Mouse (Mus musculus) embryo, embryonic 9.5 days (tissue): ENCODE data around the gene Olfr1023.

Experiments
- DNase-seq: peaks from one replicate; pipeline ENCODE4 v3.0.0-alpha.2; 2017; ENCODE audit errors: extremely low spot score

The Olfr1023 gene

DNA sequence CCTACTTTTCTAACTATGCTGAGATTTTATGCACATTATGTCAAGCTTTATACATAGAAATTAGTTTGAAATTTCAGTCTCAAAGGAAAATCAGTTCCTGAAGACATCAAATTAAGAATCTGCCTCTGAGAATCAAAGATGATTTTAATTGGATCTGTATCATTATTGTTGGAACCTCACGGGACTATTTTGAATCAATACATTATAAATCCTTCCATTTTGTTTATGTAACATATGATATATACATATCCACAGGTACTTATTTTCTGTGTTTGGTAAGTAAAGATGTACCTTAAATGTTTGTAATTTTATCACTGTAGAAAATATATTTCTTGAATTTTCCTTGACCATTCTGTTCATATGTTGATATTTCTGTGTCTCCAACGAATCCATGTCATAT is at the start of gene Olfr1023:
TSS of gene Olfr1023 (plus strand) at position 301 of the 400 bp plus-strand sequence.
- no peak for DNase-seq

DNA sequence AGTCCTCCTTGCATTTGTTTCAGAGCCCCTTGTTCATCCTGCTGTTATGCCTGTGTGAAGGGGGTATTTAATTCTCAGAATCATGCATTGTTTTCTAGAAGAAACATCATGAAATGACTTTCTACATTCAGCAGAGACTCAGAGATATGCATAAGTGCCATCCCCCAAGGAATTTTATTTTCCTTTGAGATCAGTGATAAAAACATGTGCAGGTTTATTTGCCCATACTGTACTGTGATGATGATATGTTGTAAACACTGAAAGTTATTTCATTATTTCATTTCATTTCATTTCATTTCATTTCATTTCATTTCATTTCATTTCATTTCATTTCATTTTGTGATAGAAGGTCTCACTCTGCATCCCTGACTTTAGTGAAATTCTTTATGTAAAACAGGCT is 40.1 kb upstream of the Olfr1023 start, which contains the start of gene Olfr1019:
TSS of gene Olfr1019 (minus strand) at position 101 of the 400 bp plus-strand sequence.
- DNase-seq = no peak

GRCm38 (mm10) chr2:85846730-85847129 is 38.7 kb upstream of the Olfr1023 start, which contains the start of gene Olfr1020:
TSS of gene Olfr1020 (plus strand) at chr2:85847030.
- no peak for DNase-seq

DNA sequence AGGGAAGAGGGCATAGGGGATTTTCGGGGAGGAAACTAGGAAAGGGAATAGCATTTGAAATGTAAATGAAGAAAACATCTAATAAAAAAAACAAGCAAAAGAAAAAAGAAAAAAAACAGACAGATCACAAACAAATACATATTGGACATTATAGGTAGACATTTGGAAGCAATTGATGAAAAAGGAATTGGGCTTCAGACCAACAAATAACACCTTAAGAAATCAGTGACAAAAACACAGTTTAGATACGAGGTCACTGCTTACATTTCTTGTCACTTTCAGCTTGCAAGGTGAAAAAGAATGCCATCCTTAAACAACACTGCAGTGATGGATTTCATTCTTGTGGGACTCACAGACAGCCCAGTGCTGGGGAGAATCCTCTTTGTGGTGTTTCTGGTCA is 17.1 kb upstream of the Olfr1023 start, which contains the start of gene Olfr1022:
TSS of gene Olfr1022 (plus strand) at position 301 of the 400 bp plus-strand sequence.
- DNase-seq = no peak

DNA sequence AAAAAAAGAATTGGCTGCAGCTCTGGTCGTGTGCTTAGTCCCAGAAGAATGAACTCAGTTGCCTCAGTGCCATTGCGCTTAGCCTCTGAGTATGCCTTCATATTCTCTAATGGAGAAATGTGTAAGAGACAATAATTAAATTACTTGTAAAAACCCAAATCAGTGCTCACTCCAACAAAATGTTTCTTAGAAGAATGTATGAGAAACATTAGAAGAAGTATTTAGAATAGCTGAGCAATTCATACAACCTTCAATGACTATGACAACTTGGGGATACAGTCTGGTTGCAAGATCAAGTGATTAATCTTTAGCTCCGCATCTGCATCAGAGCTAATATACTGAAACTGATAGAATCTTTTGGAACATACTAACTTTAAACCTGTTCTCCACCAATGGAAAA is 19.5 kb downstream of the Olfr1023 start, which contains the start of gene Olfr1024:
TSS of gene Olfr1024 (minus strand) at position 101 of the 400 bp plus-strand sequence.
- DNase-seq = no peak

GRCm38 (mm10) chr2:85913197-85913596 is 27.8 kb downstream of the Olfr1023 start:
- DNase-seq = no peak

DNA sequence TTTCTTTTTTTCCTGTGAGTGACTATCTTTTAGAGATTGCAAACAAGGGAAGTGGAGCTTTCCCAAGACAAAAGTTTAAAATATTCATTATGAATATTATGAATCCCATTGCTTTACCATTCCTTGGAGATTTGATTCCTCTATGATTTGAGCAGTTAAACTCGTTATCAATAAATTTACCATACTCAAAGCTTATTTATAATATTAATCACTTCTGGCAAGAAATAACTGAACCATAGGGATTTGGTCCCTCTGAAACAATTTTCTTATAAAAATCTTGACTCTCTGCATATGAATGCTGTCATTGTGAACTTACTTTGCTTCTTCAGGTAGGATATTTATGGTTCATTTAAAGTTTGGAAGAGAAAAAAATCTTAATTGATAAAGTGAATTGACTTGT is 29.5 kb downstream of the Olfr1023 start, which contains the start of gene Olfr1025-ps1:
TSS of gene Olfr1025-ps1 (plus strand) at position 301 of the 400 bp plus-strand sequence.
- no peak for DNase-seq

- DNase-seq = no peak
Measured at GRCm38 (mm10) chr2:85921258-85921657, 35.8 kb downstream of the Olfr1023 start, which contains the start of gene Olfr1026. TSS of gene Olfr1026 (plus strand) at chr2:85921558.
